Mouse (Mus musculus) bone marrow macrophage, adult 2 months (primary cell): ENCODE results near the gene Spock1.

ENCODE experiments used
- CTCF ChIP-seq: IDR thresholded peaks from 2 replicates; pipeline ENCODE4 v1.5.1; 2012; ENCODE audit warnings: low read depth, mild to moderate bottlenecking, low read length, moderate library complexity
- POLR2A ChIP-seq: IDR thresholded peaks from 2 replicates; pipeline ENCODE4 v1.6.1; 2012; ENCODE audit warnings: mild to moderate bottlenecking, low read depth, low read length, borderline replicate concordance

DNA sequence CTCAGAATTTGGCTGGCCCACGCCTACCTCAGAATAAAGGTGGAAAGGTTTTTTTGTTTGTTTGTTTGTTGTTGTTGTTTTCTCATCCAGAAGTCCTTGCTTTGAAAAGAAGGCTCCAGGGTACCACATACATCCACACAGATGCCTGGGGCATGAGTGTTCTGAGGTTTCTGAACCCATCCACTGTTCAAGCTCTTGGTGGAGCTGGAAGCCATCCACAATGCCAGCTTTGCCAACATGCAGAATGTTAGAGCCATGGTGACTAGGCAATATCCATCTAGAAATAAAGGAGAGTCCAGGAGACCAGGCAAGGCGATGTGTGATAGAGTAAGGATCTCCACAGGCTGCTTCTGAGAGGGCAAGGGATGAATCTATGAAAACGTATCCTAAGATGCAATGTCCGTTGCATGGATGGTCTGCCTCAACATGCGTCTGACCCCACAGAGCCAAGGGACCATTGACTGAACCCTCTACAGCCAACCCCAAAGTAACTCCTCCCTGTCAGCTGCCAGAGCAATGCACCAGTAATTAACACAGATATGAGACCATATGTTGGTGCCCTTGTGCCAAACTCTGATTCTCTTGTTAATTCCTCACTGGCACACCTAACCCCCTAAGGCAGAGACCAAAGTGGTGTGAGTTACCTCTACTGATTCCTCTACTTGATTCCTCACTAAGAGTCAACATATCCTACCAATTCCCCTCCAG lies 66.8 kb downstream of the Spock1 start:
- TF ChIP-seq CTCF (no peak), POLR2A (no peak)
